Mouse (Mus musculus): ENCODE data around the gene Nme8. TPM values are rescaled to one million over a fixed set of nuclear protein-coding genes. Genes with fewer than 3 reads are reported as not detected.

The Nme8 gene
- polyA plus RNA-seq, 1 experiment from 2014 or later = not detected

GRCm38 (mm10) chr13:19668355-19669140, 29.0 kb downstream of the Nme8 start:
- Histone ChIP-seq H3K9ac (ENCODE audit: low read depth, low read length) (no peak overlapping the region), H3K27ac (ENCODE audit: low read depth, low read length) (no peak overlapping the region), H3K4me1 (ENCODE audit: control insufficient read depth, insufficient read depth, low read length) (no peaks in the 10 kb centered on the region), H3K4me3 (ENCODE audit: low read length) (no peak overlapping the region), H3K4me2 (replicated peaks; ENCODE audit: low read depth, low read length) (no peak overlapping the region), H3K9me3 (ENCODE audit: control insufficient read depth, low read length) (no peaks in the 10 kb centered on the region), H3K36me3 (ENCODE audit: control insufficient read depth, insufficient read depth, low read length) (no peaks in the 10 kb centered on the region), H3K27me3 (ENCODE audit: control insufficient read depth, insufficient read depth, low read length) (no peaks in the 10 kb centered on the region)
- 81% methylated on average over 4 of the region's 4 CpGs for WGBS
- no peak for ATAC-seq (ENCODE audit: low FRiP score, low TSS enrichment)

- Histone ChIP-seq H3K9ac (ENCODE audit: low read depth, low read length) (no peak overlapping the region), H3K27me3 (ENCODE audit: control insufficient read depth, insufficient read depth, low read length) (no peaks in the 10 kb centered on the region), H3K36me3 (ENCODE audit: control insufficient read depth, insufficient read depth, low read length) (no peaks in the 10 kb centered on the region), H3K9me3 (ENCODE audit: control insufficient read depth, low read length) (no peaks in the 10 kb centered on the region), H3K4me1 (ENCODE audit: control insufficient read depth, insufficient read depth, low read length) (no peaks in the 10 kb centered on the region), H3K4me2 (replicated peaks; ENCODE audit: low read depth, low read length) (no peak overlapping the region), H3K4me3 (ENCODE audit: low read length) (no peak overlapping the region), H3K27ac (ENCODE audit: low read depth, low read length) (no peak overlapping the region)
- whole genome bisulfite sequencing = 87% methylated on average over 2 of the region's 2 CpGs
- ATAC-seq (ENCODE audit: low FRiP score, low TSS enrichment) = no peak
Observed at GRCm38 (mm10) chr13:19652405-19652804, 45.2 kb downstream of the Nme8 start.

DNA sequence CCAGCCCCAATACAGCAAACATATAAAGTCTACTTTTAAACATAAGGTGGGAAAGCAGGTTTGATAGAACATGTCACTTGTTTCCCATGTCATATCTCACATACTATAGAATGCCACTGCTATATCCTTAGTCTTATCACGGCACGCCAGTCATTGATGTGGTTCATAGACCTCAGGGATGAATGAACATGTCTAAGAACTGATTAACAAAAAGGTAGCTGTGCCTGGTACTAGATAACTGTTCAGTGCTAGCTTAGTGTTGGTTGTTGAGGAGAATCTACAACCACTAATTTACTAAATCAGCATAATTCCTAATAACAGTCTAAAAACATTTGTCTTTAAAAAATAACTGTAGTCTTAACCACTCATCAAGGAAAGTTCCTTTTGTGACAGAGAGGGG, 47.8 kb downstream of the Nme8 start:
- Histone ChIP-seq H3K4me1 (ENCODE audit: control insufficient read depth, insufficient read depth, low read length) (no peaks in the 10 kb centered on the region), H3K27ac (ENCODE audit: low read depth, low read length) (no peak overlapping the region), H3K27me3 (ENCODE audit: control insufficient read depth, insufficient read depth, low read length) (no peaks in the 10 kb centered on the region), H3K9me3 (ENCODE audit: control insufficient read depth, low read length) (no peaks in the 10 kb centered on the region), H3K4me2 (replicated peaks; ENCODE audit: low read depth, low read length) (no peak overlapping the region), H3K4me3 (ENCODE audit: low read length) (no peak overlapping the region), H3K36me3 (ENCODE audit: control insufficient read depth, insufficient read depth, low read length) (no peaks in the 10 kb centered on the region), H3K9ac (ENCODE audit: low read depth, low read length) (no peak overlapping the region)
- WGBS = 91% methylated on average over 2 of the region's 2 CpGs
- no peak for ATAC-seq (ENCODE audit: low FRiP score, low TSS enrichment)

- no peaks in the 10 kb centered on the region for H3K36me3 ChIP-seq (ENCODE audit: control insufficient read depth, insufficient read depth, low read length)
- no peaks in the 10 kb centered on the region for H3K9me3 ChIP-seq (ENCODE audit: control insufficient read depth, low read length)
- no peaks in the 10 kb centered on the region for H3K27me3 ChIP-seq (ENCODE audit: control insufficient read depth, insufficient read depth, low read length)
- WGBS = 79% methylated on average over 2 of the region's 2 CpGs
- no peak overlapping the region for H3K4me3 ChIP-seq (ENCODE audit: low read length)
- H3K4me1 ChIP-seq (ENCODE audit: control insufficient read depth, insufficient read depth, low read length) = no peaks in the 10 kb centered on the region
- no peak overlapping the region for H3K4me2 ChIP-seq (replicated peaks; ENCODE audit: low read depth, low read length)
- no peak overlapping the region for H3K27ac ChIP-seq (ENCODE audit: low read depth, low read length)
- no peak for ATAC-seq (ENCODE audit: low FRiP score, low TSS enrichment)
- no peak overlapping the region for H3K9ac ChIP-seq (ENCODE audit: low read depth, low read length)
Observed at GRCm38 (mm10) chr13:19644225-19644624, 53.4 kb downstream of the Nme8 start.

DNA sequence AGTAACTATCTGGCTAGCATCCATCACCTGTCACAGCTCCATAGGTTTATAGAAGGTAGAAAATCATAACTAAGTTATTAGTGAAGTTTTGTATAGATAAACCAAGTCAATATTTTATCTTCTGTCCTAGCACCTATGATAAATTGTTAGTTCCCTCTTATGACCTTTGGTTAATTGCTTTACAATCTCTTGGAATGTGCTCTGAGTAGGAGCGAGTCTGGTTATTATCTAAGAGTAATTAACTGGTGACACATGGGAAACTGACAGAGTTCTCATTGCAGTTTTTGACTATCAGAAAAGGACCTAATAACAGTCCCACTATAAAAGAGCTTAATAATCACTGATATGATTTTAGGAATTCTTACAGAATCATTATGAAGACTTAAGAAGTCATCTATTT, 54.1 kb downstream of the Nme8 start:
- no peak overlapping the region for H3K27ac ChIP-seq (ENCODE audit: low read depth, low read length)
- no peak overlapping the region for H3K4me2 ChIP-seq (replicated peaks; ENCODE audit: low read depth, low read length)
- H3K27me3 ChIP-seq (ENCODE audit: control insufficient read depth, insufficient read depth, low read length) = no peaks in the 10 kb centered on the region
- no peak for ATAC-seq (ENCODE audit: low FRiP score, low TSS enrichment)
- H3K4me3 ChIP-seq (ENCODE audit: low read length) = no peak overlapping the region
- no peaks in the 10 kb centered on the region for H3K36me3 ChIP-seq (ENCODE audit: control insufficient read depth, insufficient read depth, low read length)
- no peaks in the 10 kb centered on the region for H3K4me1 ChIP-seq (ENCODE audit: control insufficient read depth, insufficient read depth, low read length)
- H3K9ac ChIP-seq (ENCODE audit: low read depth, low read length) = no peak overlapping the region
- WGBS = 61% methylated on average over 1 of the region's 1 CpGs
- no peaks in the 10 kb centered on the region for H3K9me3 ChIP-seq (ENCODE audit: control insufficient read depth, low read length)

GRCm38 (mm10) chr13:19640203-19640851, 57.3 kb downstream of the Nme8 start:
- H3K9me3 ChIP-seq (ENCODE audit: control insufficient read depth, low read length) = no peaks in the 10 kb centered on the region
- ATAC-seq (ENCODE audit: low FRiP score, low TSS enrichment) = no peak
- H3K27ac ChIP-seq (ENCODE audit: low read depth, low read length) = no peak overlapping the region
- H3K27me3 ChIP-seq (ENCODE audit: control insufficient read depth, insufficient read depth, low read length) = no peaks in the 10 kb centered on the region
- no peak overlapping the region for H3K9ac ChIP-seq (ENCODE audit: low read depth, low read length)
- no peak overlapping the region for H3K4me3 ChIP-seq (ENCODE audit: low read length)
- H3K4me1 ChIP-seq (ENCODE audit: control insufficient read depth, insufficient read depth, low read length) = no peaks in the 10 kb centered on the region
- no peaks in the 10 kb centered on the region for H3K36me3 ChIP-seq (ENCODE audit: control insufficient read depth, insufficient read depth, low read length)
- H3K4me2 ChIP-seq (replicated peaks; ENCODE audit: low read depth, low read length) = no peak overlapping the region
- WGBS = 80% methylated on average over 2 of the region's 2 CpGs

DNA sequence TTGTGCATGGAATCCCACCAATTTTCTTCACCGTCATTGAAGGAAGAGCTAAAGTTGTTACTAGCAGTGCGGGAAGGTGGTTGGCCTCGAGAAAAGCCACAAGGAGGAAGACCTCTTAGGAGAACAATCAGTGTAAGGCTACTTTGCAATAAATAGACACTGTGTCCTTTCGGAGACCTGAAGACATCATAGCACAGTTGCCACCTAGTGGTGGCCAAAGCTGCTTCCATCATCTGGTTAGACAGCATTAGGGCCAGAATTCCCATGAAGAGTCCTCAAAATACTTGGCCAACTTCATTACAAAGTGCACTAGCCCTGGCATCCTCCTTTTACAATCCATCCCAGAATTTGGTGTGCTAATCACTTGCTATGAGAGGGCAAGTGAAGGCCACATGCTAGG, 61.5 kb downstream of the Nme8 start:
- peak; percentile 57; the same call in 1 of the 2 replicates for ATAC-seq (ENCODE audit: low FRiP score, low TSS enrichment)
- H3K27ac ChIP-seq (ENCODE audit: low read depth, low read length) = no peak overlapping the region

DNA sequence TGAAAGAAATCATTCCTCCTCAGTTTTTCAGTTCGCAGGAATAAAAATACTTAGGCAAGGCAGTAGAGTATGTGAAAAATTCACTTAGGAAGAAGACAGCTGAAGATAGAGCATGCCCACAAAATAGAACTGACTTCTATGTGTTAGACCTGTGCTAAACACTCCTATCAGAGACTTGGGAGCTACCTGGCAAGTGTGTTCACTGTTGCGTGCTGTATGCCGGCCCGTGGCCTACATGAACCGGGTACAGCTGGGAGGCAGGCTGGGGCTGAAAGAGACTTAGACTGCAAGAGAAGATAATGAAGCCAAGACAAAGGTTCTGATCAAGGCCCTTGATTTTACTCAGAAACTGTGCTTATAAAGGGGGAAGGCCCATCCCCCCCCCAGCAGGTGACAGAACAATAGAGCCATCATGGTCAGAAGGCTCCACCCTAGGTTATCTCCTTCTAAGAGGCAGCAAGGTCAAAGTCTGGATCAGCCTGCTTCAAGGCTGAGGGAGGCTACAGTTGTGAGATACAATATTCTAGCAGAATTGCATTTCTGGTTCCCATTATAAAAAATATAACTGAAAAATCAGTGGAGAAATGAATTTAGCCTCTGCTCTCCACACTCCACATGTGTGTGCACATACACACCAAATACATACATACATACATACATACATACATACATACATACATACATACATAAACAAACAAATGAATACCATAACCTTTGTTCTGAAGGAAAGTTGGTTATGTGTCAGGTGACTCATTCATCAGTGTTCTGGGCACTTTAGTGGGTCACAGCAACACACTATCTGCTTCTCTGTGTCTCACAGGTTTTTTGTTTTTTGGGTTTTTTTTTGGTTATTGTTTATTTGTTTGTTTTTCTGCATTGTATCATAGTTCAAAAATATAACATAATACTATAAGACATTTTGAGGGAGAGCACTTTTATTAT, 66.6 kb downstream of the Nme8 start:
- 89% methylated on average over 5 of the region's 5 CpGs for WGBS
- no peaks in the 10 kb centered on the region for H3K4me1 ChIP-seq (ENCODE audit: control insufficient read depth, insufficient read depth, low read length)
- H3K4me3 ChIP-seq (ENCODE audit: low read length) = no peak overlapping the region
- H3K9me3 ChIP-seq (ENCODE audit: control insufficient read depth, low read length) = no peaks in the 10 kb centered on the region
- no peak overlapping the region for H3K4me2 ChIP-seq (replicated peaks; ENCODE audit: low read depth, low read length)
- H3K9ac ChIP-seq (ENCODE audit: low read depth, low read length) = no peak overlapping the region
- ATAC-seq (ENCODE audit: low FRiP score, low TSS enrichment) = no peak
- no peaks in the 10 kb centered on the region for H3K27me3 ChIP-seq (ENCODE audit: control insufficient read depth, insufficient read depth, low read length)
- no peaks in the 10 kb centered on the region for H3K36me3 ChIP-seq (ENCODE audit: control insufficient read depth, insufficient read depth, low read length)
- no peak overlapping the region for H3K27ac ChIP-seq (ENCODE audit: low read depth, low read length)

More for the DNA sequence above, 61.5 kb downstream of the Nme8 start:
- Histone ChIP-seq H3K4me3 (ENCODE audit: low read length) (no peak overlapping the region), H3K4me2 (replicated peaks; ENCODE audit: low read depth, low read length) (no peak overlapping the region), H3K4me1 (ENCODE audit: control insufficient read depth, insufficient read depth, low read length) (no peaks in the 10 kb centered on the region), H3K9me3 (ENCODE audit: control insufficient read depth, low read length) (no peaks in the 10 kb centered on the region), H3K9ac (ENCODE audit: low read depth, low read length) (no peak overlapping the region), H3K36me3 (ENCODE audit: control insufficient read depth, insufficient read depth, low read length) (no peaks in the 10 kb centered on the region), H3K27me3 (ENCODE audit: control insufficient read depth, insufficient read depth, low read length) (no peaks in the 10 kb centered on the region)
- 66% methylated on average over 4 of the region's 4 CpGs for WGBS
